Mouse (Mus musculus) cerebellum, adult 2 months (tissue): ENCODE data around the gene Usp49.

Source experiments
- CTCF ChIP-seq: fragments of 200-500 bp; IDR thresholded peaks from 2 replicates; pipeline ENCODE4 v1.5.1; 2011; ENCODE audit warnings: low read depth, mild to moderate bottlenecking, control low read depth, low read length, moderate library complexity, borderline replicate concordance; ENCODE audit not compliant: insufficient read depth
- POLR2A ChIP-seq: fragments of 200-500 bp; IDR thresholded peaks from 2 replicates; pipeline ENCODE4 v1.6.1; 2011; ENCODE audit warnings: low read length, control low read depth, borderline replicate concordance; ENCODE audit not compliant: insufficient read depth

GRCm38 (mm10) chr17:47691650-47692049, 61.2 kb downstream of the Usp49 start:
- TF ChIP-seq POLR2A (no peak), CTCF (no peak)
